Mouse (Mus musculus) CD4-positive, CD25-positive, alpha-beta regulatory T cell, adult 2 months (primary cell): ENCODE data around the gene Uevld.
"Not testable (repeated sequence)": the region's sequence is repeated elsewhere in the genome, so short reads cannot be mapped to it uniquely, and the experiment has no call there.

Experiments
- DNase-seq: peaks from one replicate; pipeline ENCODE4 v3.0.0-alpha.2; 2012; ENCODE audit warnings: low read depth, low spot score

Uevld gene

DNA sequence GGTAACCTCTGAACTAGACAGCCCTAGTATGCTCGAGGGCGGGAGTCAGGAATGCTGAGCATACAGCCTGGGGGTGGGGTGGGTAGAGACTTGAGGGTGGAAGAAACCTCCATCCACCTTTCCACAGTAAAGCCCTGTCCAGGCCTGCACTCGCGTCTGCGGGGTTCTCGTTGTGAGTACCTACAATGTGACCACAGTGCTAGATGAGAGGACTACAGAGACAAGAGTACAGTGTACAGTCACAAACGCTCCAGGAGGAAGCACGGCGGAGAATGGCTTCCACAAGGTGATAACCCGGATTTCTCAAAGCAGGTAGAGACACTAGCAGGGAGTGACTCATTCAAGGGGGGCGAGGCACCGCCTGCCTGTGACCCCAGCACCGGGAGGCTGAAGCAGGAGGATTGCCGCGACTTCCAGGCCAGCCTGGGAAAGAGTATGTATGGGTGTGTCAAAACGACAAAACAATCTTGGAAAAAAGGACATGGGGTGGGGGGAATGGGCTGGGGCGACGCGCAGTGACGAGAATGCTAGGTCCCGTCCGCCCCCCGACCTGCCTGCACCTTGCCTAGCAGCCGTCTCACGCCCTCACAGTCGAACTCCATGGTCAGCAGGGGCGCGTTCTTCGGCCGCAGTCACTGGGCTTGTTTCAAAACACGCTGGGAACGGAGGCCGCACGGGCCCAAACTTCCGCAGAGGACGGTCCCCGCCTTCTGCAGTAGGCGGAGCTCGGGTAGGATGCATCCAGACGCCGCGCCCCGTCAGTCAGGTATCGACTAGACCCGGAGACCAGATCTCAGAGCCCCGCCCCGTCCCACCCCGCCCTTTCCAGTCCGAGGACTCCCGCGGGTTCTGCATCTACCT lies at the start of gene Uevld:
Uevld (minus strand) TSS at position 697 of the 861 bp plus-strand sequence.
- DNase-seq, result peak; percentile 93

DNA sequence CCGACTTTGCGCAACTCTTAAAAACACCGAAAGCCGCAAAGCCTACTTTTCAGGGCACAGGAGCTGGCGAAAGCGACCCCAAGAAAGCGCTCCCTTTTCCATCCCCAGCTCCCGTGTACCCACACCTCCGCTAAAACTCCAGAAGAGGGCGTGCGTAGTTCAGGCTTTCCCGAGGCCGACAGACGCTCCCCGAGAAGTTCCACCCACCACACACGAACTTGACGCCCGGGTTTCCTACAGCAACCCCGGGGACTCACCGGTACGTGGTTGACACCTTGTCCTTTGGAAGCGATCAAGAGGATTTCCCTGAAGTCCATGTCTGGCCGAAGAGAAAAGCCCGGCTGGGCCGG lies 49.5 kb upstream of the Uevld start:
- no peak for DNase-seq

DNA sequence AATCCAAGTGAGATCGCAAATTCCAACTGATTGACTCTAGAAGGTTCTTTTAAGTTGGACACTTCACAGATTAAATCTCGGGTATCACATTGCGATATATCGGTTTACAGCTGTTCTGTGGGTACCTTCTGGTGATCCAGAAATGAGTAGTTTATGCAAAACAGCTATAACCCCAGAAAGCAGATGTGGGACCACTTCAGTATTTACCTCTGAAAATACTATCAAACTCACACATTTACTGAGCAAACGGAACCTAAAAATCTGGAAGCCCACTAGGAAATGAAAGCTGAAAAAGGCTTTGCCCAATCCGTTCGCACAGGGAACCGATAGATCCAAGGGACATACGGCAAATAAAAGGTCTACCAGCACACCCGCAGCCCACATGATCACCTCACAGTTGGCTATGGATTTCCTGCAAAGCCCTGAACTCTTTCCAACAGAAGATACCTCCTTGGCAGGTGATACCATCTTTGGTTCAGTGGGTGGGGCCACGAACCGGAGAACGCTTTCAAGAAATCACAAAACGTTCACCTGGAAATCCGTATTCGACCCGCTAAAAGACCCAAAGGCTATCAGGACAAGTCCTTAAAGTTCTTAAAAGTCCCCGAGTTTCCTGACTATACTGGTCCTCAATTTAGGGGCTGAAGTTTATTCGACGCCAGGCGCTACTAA lies 48.9 kb upstream of the Uevld start:
- DNase-seq, result peak; percentile 49

DNA sequence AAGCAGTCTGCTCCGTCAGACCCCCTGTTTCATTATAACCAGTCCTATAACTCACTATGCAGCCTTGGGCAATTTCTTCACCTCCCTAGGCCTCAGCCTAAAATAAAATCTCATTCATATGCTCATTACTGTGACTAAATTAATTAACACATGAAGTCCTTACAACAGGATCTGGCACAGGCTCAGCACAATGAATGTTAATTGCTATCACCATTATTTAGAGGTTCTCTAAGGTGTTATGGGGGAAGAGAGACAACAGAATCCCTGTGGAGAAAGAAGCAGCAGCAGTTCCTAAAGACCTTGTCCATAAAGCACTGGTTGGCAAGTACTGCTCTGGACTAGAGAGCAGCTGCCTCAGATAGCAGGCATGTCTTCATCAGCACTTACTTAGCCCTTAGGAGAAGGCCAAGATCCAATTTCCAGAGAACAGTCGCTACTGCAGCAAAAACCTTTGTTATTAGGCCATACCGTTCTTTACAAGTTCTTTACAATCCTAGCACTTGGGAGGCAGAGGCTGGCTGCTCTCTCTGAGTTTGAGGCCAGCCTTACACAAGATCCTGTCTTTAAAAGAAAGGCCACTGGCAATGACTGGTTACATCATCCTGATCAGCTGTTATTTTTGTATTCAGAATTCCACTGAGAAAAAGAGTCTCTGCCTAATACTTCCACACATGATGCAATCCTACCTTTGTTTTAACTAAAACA lies 45.2 kb upstream of the Uevld start:
- DNase-seq, result no peak

DNA sequence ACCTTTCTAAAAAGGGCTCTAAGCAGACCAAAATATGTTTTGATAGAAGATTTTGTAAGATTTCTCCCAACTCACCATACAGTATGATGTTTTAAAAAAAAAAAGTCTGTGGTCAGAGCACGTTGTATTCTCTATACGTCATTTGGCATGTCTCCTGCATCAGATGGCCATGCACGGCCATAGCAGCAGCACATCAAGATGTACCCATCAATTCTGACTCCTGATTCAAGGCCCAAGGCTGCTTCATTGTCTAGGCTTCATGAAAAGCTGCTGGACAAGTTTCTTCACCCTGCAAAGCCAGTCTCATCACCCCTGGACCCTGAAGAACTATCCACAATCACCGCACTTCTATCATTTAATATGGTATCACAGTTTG lies 43.6 kb upstream of the Uevld start:
- DNase-seq, result no peak

DNA sequence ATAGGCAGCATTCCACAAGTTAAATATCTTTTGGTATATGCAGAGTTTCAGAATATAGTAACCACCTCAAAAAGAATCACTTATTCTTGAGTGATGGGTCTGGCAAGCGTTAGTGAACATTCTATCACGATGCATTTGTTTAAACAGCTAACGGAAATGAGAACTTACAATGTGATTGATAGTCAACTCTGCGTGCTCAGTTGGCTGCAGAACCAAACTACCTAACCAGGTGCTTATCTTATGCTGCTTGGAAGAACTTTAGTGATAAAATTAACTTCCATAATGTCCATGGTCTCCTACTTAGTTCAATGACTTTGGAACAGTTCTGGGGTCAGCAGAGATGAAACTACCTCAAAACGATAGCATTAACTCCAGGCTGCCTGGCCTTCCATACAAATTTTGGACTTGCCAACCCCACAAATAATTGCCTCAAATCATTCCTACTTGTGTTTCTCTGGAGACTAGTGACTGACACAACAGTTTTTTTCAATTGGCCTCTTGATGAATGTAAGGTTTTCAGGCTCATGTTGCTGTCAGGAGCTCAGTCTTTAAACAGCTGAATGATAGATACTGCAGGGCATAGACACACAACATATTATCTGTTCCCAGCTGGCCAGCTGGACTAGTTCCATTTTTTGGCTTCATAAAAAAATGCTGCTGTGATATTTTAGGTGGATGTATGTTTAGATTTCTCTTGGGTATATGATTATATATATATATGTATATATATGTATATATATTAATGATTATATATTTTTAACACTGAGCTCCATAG lies 43.0 kb upstream of the Uevld start:
- DNase-seq, result no peak

DNA sequence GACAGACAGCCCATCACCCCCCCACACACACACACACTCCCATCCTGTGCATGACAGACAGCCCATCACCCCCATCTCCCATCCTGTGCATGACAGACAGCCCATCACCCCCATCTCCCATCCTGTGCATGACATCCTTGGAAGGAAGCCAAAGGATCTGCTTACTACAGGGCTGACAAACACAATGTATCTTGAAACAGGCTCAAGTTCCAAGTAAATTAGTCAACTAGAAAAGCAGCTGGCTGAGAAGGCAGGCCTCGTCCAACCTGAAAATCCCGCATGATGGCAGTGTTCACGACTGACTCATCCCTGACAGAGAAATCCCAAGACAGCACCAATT lies 42.3 kb upstream of the Uevld start:
- no peak for DNase-seq

DNA sequence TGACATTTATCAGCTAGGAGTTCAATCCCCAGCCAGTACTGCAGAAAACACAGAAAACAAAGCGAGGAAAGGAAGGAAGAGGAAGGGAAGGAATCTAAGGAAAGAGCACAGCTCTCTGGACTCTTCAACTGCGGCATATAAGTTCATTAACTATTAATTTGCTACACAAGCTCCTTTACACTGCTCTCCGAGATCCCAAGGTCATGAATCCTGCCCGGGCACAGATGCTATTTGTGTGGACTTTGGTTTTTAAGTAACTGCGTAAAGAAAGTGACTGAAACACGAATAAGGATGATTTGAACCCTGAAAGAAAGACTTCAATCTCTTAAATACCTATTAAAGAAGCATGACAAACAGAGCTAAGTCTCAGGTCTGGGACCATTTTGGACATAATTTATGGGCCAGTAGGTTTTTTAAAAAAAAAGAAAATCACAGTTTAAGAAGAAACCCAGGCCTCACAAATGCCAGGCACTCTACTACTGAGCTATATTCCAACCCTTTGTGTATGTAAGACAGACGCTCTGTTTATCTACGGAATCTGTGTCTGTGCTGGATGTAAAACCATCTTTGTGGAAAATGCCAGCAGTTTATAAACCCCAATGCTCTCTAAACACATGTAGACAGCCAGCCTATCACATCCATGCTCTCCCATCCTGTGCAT lies 41.8 kb upstream of the Uevld start:
- no peak for DNase-seq

DNA sequence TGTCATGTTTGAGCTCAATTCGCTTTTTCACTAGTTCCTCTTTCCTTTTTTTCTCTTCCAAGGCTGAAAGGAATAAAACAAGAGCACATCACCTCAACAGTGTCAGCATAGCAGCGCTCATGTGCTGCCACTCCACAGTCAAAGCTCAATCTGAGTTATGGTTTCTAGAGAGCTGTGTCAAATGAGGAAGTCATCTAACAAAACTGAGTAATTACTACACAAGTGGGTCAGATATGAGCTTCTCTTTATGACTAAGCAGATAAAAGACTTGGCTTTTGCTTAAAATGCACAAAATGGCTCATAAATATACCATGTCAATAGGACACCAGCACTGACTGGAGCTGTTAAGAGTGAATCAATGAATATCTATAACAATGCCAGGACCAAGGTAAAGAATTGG lies 40.6 kb upstream of the Uevld start:
- no peak for DNase-seq

DNA sequence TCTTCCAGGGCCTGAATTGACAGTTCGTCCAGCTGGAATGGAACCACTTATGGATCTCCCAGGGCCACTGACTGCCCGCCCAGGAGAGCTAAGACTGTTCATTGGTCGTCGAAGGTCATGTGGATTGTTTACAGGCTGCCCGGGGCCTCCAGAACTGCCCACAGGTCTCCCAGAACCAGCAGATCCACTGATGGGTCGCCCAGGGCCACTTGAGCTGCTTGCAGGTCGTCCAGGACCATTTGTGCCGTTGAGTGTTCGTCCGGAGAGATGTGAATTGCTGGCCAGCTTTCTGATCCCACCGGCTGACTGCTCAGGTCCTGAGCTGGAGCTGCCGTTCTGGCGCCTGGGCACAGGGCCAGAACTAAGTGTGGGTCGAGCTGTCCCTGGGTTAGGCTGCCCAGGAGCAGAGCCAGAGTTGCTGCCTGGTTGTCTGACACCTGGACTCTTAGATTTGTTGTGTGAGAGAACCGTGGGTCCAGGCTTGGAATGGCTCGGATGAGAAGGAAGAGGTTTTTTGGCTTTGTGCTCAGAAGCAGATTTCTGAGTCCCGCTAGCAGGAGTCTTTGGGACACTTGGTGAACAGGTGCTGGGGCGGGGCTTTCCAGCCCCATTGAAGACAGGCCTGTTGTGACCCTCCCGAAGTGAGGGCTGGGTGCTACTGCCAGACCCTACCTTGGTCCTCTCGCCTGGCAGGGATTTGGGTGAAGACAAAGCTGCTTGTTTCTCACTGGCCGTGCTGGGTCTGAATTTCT lies 39.5 kb upstream of the Uevld start:
- no peak for DNase-seq

DNA sequence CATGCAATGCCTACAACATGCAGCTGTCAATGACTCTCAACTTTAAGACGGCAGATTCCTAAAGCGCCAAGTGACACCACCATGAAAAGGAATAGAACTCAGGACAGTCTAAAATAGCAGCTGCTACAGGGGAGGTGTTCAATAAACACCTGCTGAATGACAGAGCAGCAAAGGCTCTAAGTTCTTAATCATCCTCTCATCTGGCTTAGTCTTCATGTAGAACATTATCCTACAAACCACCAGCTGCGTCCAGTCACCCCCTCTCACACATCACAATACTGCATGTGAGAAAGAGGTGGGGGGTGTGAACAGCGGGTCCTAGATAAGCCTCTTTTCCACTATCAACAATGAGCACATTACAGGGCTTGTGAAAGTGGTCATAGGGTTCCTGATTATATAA lies 38.7 kb upstream of the Uevld start:
- DNase-seq, result no peak

DNA sequence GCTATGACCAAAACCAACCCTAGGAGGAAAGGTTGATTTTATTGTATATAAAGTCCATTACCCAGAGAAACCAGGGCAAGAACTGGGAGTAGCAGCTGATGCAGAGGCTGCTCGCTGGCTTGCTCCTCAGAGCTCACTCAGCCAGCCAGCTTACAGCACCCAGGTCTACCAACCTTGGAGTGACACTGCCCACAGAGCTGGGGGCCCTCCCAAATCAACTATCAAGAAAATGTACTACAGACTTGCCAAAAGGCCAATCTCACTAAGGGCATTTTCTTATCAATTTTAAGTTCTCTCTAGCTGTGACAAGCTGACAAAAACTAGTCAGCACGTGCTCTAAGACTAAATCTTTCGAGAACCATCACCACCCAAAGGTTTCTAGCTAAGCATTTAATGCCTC lies 37.2 kb upstream of the Uevld start:
- no peak for DNase-seq

DNA sequence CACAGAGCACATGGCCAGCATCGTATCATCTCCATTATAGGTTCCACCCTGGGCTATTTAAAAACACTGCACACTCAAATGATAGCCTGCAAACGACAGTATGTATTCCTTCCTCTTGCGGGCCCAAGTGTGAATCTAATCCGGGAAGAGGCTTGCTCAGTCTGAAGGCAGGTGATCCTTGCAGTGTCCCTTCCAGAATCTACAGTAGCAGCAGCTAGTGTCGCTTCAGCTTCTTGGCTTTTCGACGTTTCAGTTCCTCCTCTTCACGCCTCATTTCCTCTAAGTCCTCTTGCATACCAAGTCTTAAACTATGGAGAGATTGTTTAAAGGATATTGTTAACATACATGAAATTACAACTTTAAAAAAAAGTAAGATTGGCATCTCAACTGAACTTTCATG lies 34.8 kb upstream of the Uevld start:
- no peak for DNase-seq

DNA sequence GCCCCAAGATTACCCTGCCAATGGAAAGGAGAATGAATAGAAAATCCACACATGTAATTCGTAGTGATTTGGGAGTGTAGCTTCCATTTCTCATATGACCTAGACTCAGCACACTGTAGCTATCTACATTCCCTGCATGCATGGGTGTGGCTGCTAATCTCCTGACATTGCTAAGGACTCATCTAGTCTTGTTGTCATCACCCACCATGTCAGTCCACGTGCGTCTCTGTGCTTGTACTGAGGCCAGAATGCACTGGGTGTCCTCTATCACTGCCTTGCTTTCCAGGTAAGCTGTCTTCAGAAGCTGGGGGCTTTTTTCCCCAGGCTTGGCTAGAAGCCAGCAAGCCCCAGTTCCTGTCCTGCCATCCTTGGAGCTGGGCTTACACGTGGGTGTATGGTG lies 31.1 kb upstream of the Uevld start:
- not testable (repeated sequence) for DNase-seq

DNA sequence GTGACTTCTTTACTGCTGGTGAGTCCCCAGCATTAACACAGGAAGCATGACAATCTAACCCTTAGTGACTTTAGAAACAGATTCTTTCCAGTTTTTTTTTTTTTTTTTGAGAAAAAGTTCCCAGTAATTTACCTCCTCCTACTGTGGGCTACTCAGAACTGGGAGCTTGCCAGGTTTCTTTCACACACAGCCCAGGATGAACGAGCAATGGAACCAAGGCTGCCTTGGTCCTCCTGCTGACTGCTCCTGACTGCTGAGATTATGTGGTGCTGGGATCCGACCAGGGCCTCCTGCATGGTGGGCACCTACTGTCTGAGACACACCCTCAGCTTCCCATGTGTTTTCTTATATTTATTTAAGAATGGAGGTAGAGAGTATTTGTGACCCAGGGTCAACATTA lies 28.7 kb upstream of the Uevld start:
- no peak for DNase-seq

DNA sequence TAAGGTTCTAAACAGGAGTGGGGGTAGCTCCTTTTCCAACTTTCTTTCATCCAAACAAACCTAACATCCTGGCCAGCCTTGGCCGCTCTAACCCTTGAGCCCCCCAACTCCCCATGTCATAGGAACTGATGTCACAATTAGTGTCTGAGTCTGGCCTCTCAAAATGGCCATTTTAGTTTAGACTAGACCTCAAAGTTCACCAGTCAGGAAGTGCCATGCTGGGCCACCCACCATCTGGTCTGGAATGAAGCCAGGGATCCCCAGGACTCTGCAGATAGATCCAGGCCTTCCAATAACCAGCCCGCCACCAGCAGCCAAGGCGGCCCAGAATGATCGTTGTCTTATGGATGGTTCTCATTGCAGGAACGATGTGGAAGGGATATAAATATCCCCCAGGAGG lies 28.3 kb upstream of the Uevld start:
- no peak for DNase-seq

DNA sequence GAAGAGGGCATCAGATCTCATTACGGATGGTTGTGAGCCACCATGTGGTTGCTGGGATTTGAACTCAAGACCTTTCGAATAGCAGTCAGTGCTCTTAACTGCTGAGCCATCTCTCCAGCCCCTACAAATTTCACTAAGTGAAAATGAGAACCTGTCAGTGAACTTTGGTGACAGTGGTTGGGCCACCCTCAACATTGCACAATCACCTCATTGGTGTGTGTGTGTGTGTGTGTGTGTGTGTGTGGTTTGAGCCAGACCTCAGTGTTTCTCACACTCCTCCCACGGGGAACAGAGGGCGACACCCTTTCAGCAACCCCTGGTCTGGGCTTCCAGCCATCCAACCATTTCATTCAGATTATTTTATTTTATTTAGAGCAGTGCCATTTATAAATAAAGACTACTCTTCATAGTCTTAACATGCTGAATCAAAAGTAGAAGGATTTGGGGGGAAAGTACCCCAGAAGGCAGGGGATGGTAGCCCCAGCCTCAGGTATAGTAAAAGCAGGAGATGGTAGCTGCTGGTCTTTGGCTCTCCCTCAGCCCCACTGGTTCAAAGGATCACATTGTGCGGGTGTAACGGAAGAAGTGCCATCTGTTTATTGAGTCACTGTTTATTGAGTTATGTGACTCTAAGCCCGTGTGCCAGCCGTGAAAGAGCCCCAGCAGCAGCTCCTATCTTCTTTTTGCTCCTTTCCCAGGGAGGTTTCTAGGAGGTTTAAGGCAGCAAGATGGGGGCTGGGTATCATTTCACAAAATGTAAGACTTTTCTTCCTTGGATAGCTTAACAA lies 27.6 kb upstream of the Uevld start:
- no peak for DNase-seq

DNA sequence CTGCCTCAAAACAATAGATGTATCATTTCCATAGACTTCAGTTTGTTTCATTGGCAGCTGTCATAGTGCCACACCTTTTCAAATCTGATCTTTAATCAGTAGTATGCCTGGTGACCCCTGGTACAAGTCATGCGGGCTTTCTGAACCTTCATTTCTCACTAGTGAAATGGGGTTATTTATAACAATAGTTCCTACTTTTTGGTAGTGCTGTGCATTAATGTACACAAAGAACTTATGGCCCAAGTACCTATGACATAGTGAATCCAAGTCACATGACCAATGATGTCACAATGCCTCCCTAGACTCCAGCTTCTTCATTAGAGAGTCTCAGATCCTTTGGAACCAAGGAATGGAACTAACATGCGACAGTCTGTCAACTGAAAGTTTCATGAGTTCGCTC lies 25.0 kb upstream of the Uevld start, which contains the start of gene Gm9999:
Gm9999 (plus strand) TSS at position 301 of the 400 bp plus-strand sequence.
- DNase-seq, result no peak

DNA sequence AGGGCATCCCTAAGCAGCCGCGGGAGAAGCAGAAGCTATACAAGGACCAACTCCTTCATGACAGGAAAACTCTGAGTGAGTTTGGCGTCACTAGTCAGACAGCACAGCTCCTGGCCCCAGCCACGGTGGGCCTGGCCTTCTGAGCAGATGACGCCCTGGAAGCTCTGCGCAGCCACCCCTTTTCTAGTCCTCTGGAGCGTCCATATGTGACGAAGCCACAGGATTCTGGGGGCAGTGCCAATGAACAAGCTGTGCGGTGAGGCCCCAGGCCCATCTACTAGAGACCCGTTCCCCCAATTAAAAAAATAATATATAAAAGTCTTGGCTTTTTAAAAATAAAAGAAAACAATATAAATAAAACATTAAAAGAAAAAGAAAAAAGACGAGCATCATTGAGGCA lies 17.1 kb upstream of the Uevld start:
- no peak for DNase-seq

DNA sequence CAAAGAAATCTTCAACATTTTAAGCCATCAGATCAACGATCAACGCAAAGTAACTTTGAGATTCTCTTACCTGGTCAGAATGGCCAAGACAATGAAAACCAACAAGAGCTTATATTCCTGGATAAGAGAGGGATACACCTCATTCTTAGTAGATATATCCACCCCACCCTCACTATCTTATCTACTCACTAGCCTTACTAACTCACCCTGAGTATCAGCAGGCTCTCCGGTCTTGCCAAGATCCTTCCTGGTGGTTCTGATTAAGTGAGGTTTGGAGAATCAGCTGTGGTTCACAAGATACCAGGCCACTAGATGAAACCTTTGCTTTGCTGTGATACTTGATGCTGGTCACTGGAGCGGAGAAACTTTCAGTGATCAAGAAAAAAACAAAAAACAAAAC lies 16.3 kb upstream of the Uevld start:
- no peak for DNase-seq
